Mouse (Mus musculus) urinary bladder, postnatal 14 days (tissue): ENCODE data around the gene Rsph1.

ENCODE experiments used
- DNase-seq: peaks from one replicate; pipeline ENCODE4 v3.0.0; 2021; ENCODE audit warnings: low spot score

Rsph1 gene

DNA sequence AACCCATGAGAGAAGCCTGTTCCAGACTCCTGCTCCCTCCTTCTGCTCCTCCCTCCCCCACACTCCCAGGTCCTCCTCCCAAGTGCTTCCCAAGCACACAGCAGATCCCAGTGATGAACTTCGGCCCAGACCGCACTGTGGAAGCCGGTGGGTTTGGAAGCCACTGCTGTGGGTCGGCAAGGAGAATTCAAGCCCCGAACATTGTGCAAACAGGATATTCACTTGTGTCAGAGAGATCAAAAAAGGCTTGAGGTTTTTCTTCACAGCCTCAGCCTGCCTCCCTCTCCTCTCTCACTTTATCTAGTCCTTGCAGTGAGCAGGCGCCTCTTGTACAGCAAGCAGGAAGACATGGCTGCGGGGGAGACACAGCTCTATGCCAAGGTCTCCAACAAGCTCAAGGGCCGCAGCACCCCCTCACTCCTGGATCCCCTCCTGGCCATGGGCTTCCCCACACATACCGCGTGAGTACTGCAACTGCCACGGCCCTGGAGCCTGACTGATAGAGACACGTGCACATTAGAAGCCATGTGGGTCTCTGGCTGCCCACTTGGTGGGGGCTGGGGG lies 69.3 kb downstream of the Rsph1 start, which contains the start of gene Ubash3a:
Gene Ubash3a, plus strand, starts transcription at position 103 of the 564 bp plus-strand sequence.
- no peak for DNase-seq
